Mouse (Mus musculus) R1 (cell line): Measurements from ENCODE around the gene Dync1li2.

ENCODE experiments used
- DNase-seq: peaks from one replicate; pipeline ENCODE4 v3.0.0-alpha.2; 2018; ENCODE audit warnings: low read depth, low spot score

Gene Dync1li2

DNA sequence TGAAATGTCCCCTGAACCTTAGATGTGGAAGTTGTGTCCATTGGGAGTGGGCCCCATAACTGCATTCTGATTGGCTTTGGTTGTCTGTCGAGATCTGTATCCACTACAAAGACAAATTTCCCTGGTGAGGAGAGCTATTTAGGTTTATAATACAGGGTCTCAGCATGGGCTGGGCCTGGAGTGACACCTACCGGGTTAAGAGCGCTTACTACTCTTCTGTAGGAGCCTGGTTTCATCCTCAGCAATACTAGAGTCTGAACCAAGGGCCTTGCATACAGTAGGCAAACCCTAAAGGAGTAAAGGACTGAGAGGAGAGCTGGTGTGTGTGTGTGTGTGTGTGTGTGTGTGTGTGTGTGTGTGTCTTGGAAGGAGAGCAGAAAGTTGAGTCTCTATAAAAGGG lies 28.6 kb downstream of the Dync1li2 start:
- DNase-seq, result no peak

DNA sequence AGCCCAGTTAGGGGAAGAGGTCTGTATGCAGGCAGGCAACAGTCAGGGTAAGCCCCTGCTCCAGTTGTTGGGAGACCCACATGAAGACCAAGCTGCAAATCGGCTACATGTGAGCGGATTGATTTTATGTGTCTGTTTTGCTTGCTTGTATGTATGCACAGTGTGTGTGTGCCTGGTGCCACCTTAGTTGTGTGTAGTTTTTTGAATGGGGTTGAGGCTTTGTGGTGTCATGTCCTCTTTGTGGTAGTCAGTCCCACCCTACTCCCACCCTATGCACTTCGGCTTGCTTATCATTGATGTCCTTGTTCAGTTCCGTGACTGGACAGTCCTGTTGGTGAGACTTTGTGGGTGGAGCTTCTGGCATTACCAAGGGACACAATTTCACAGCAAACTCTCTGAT lies 29.1 kb downstream of the Dync1li2 start:
- no peak for DNase-seq

DNA sequence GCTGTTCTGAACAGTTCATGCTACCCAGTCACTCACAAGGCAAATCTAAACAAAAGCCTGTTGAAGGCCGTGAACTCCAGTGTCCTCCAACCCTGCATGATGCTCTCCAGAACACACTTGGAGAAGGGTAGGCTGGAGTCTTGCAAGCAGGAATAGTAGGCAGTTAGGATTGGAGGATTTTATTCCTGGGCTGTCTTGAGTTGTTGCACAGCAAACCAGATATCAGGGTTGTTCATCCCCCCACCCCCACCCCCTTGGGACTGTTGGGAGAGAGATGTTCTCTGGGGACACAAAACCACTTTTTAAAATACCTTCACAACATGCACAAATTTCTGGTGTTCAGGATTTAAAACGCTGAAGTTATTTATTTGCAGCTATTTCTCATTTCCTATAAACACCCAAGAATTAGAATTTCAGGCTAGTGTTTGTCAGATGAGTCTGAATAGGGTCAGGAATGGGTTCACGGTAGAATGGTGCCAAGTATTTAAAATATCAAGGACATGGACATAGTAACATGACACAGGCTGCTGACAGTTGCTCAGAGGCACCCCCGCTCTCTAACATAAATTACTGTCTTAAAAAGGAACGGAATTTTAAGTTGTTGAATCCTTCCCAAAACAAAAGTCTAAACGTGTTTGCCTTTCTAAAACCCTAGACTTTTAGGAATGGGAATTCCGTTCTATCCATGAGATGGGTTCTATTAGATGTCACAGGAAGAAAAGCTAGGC lies 29.9 kb downstream of the Dync1li2 start:
- no peak for DNase-seq

DNA sequence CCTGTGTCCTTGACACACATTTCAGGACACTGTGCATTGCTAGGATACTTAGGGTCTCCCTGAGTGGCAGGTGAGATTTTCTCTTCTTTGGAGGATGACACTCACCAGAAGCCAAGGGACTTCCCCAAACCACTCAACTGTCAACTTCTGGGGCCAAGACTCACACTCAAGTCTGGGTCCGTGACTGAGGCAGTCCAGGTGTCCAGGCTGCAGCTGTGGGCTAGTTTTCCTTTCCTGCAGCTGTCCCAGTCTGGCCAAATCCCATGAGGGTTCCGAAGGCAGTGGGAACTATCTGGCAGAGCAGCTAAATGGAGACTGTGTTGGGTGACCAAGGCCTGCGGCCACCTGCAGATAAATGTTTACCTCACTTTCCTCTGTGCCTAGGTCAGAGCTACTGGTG lies 30.9 kb downstream of the Dync1li2 start:
- DNase-seq, result no peak

DNA sequence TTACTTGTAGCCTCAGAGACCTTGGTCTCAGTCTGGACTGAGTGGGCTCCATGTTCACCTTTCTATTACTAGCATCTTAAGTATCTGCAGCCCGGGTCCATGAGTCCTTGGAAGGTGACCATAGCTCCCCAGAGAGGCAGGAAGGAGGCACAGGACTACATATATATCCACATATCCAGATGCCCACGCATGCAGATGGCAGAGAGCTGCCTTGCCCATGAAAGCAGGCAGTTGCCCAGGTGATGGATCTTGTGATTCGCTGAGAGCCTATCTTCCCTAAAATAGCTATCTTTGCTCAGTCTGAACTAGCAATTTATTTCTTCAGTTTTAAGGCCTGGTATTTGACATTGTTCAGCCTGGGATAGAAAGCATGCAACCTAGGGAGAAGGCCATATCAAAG lies 31.4 kb downstream of the Dync1li2 start:
- DNase-seq, result no peak

DNA sequence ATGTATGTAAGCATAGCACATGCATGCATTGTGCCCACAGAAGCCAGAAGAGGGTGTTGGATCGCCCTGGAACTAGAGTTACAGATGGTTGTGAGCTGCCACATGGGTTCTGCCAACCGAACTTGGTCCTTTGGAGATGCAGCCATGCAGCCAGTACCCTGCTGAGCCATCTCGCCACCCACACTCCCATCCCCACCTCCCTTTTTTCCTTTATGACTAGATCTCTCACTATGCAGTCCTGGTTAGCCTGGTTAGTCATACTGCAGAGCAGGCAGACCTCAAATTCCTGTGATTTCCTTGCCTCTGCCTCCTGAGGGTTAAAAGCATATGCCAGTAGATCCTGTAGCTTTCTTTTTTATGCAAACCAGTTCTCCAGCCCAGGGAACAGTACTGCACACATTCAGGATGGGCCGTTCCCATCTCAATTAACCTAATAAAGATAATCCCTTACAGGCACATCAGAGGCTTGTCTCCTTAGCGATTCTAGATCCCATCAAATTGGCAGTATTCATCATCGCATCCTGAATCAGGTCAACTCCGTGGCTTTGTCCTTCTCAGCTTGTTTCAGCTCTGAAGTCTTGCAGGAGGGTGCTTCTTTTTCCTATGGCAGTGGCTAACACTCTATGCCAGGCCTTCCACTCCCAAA lies 32.1 kb downstream of the Dync1li2 start:
- DNase-seq, result peak; percentile 91

DNA sequence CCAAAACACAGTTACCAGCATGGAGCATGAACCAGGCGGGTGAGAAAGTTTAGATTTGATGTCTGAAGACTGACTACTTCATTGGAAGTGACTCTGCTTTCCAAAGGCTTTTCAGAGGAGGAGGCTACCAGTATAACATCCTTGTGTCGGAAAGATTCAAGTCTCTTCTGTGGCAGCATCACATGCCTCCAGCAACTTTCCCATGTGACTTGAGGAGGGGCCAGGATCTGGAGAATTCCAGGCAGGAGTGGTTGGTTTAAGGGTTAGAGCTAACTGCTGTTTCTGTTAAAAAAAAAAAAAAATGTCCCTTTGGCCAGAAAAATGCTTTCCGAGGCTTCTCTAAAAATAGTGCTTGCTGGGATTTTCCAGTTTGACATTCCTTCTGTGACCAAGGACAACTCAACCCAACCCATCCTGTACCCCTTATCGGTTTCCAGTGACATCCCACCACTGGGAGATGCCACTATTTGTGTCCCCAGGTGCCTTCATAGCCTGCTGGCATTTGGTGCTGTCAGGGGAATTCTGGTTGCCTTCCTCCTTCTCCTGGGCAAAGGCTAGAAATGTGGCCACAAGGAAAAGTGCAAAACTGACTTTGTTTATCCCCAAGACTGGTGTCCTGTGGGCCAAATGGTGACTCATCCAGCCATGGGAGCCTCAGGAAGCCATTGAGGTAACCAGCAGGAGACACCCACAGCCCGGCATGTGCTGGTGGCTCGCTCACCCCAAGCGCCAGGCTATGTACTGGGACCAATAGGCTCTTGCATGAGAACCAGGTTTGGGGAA lies 34.3 kb downstream of the Dync1li2 start:
- no peak for DNase-seq

DNA sequence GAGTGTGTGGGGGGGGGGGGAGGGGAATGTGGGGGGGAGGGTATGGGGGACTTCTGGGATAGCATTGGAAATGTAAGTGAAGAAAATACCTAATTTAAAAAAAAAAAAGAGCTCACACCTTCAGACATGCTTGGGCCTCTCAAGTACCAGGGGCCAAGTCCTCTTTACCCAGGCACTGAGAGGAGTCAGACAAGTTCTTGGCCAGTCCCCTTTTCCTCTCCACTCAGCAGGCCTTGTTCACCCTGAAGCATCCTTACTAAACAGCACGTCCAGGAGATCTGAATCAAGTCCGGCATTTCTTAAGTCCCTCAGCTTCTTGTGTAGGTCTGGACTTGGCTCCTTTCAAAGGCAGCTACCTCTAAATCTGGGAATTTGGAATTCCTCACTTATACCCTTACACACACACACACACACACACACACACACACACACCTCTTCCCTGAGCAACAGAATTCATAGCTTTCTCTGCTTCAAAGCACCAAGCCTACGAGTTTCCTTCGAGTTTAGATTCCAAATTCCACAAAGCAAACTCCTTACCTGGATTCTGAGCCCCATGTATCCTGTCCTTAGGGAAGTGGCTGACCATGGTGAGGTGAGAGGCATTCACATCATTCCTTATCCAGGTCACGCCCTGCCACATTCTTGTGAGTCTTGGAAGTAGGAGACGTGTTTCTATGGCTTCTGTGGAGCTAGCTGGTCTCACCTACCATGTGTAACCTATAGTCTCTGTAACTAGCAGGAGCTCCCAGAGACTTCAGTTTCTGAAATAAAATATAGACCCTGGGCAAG lies 36.3 kb downstream of the Dync1li2 start:
- peak; percentile 85 for DNase-seq

DNA sequence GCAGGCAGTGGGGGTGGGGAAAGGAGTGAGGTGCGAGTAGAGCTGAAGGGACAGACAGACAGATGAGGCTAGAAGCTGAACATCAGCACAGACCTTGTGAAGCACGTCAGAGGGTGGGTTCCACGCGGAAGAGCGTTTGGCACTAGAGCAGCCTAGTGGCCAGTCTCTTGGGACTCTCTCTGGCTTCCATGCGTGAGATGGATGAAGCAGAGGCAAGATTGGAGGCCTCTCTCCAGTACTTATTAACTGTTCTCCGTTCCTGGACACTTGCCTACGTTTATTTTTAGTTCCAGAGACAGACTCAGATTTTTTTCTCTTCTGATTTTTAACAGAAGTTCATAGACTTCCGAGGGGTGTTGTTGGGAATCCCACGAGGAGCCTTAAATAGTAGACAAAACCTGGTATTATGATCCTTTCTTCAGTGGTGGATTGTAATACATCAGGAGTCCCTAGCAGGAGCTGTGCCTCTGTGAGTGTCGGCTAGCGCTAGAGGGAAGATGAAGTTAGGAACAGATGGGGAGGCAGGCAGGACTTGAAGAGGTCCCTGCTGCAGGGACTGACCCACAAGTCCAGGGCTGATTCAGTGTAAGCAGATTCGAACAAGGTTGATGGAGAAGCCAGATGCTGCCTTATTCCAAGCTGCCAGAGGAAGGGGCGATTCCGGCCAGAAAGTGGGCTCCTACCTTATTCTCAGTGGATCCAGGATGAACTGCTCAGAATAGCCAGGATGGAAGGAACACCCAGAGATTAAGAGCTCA lies 37.2 kb downstream of the Dync1li2 start:
- no peak for DNase-seq

DNA sequence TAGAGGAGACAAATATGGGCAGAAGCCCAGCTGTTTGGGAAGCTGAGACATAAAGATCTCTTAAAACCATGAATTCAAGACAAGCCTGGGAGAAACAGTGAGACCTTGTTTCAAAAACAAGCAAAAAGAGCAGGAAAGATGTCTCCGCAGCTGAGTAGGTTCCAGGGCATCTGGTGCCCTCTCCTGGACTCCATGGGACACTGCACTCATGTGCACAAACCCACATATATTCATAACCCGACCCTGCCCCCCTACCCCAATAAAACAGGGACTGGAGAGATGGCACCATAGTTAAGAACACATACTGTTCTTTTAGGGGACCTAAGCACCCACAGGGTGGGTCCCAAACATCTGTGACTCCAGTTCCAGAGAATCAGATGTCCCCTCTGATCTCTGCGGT lies 39.3 kb downstream of the Dync1li2 start:
- DNase-seq, result peak; percentile 70

DNA sequence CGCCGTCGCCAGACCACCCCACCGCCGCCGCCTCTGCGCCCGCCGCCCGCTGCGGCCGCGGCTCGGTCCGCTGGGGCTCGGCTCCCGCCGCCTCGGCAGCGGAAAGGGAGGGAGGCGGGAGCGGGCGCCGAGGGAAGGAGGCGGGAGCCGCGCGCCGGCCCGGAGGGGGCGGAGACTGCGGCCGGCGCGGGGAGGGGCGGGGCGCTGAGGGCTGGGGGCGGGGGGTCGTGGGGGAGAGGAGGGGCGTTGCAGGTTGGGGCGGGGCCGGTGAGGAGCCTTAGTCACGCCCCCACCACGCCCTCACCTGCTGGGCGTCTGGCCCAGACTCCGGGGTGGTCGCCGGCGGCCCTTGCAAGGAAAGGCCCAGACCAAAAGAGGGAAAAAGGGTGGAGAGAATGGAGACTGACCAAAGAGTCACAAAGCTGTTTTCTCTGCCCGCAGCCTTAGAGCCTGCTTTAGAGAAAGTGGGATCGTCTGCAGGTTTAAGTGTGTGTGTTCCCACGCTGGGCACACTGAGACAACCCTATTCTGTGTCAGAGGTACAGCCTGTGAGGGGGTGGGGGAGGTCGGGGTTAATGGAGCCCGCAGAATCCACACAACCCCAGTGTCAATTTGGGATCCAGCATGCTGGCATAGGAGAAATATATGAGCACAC lies 47.0 kb downstream of the Dync1li2 start, which contains the start of gene Cmtm4:
Gene Cmtm4 (minus strand): TSS at position 105 of the 655 bp plus-strand sequence.
- DNase-seq, result peak; percentile 53

DNA sequence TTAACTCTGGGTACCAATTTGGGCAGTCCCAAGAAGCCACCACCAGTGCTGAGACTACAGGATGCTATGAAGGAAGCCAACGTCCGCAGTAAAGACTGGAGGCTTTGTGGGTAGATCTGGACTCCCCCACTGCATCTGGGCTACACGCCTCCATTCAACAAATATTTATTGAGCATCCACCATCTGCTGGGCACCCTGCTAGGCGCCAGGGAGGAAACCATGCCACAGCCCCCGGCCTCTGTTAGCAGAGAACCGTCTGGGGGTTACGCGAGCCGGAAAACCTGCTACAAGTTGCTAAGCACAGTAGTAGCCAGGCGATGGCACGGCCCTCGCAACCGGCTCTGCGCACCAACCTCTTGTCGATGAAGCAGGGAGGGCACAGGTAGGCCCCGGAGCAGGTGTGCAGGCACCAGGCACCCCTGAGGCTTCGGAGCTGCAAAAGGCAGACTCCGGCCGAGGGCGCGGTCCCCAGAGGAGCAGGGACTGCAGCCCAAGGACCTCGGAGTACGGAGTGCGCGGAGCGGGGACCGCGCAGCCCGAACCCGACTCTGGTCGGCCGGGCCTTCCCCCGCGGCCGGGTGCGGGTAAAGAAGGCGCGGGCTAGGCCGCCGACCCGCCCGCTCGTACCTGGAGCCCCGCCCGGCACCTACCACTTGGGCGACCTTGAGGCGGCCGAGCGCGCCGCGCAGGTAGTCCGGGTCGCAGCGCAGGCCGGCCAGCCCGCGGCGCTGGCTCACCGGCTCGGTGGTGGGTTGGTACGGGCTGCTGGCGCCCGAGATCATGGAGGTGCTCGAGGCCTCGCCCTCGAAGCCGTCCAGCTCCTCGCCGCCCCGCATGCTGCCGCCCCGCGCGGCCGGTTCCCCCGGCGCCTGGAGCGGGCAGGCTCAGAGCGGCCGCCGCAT lies 47.8 kb downstream of the Dync1li2 start:
- DNase-seq, result peak; percentile 57

DNA sequence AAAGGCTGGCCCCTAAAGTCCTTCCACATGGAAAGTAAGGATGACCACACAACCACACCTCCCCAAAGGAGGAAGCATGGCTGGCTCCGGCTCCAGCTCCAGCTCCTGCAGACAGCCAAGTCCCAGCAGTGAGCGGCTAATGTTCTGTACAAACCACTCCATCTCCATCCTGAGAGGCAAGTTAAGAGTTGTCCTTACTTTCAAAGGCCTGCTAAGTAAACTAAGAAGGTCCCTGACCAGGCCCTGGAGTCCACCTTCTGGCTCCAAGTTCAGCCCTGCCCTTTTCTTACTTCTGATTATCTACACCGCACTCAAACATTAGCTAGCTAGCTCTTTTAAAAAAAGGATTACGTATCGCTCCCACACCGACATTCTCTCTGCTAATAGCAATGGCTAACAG lies 49.1 kb downstream of the Dync1li2 start:
- no peak for DNase-seq

DNA sequence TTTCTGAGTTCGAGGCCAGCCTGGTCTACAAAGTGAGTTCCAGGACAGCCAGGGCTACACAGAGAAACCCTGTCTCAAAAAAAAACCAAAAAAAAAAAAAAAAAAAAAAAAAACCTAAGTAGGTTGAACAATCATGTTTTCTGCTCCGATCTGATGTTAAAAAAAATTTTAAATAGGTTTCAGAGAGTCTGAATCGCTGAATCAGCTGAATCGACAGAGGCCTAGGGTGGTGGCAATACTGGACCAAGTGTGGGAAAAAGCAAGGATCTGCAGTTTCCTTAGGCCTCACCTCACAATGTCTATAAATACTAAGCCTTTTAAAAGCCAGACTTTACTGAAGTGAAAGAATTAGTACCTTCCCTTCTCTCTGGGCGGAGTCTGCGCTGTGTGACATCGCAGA lies 49.7 kb downstream of the Dync1li2 start:
- DNase-seq, result no peak

DNA sequence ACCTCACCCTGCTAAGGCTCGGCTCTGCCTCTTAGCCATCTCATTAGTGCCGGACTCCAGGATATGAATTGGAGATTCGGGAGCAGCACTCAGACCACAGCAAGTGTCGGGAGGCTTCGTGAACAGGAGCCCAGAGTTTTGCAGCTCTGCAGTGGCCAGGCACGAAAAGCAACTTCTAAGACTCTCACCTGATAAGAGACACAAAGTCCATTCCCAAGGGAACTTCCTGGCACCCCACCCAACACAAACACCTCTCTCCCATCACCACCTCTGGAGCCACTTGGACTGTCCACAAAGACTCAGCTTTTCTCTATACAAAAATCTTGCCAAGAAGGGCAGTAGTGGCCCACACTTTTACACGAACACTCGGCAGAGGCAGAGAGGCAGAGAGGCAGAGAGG lies 52.6 kb downstream of the Dync1li2 start:
- no peak for DNase-seq

DNA sequence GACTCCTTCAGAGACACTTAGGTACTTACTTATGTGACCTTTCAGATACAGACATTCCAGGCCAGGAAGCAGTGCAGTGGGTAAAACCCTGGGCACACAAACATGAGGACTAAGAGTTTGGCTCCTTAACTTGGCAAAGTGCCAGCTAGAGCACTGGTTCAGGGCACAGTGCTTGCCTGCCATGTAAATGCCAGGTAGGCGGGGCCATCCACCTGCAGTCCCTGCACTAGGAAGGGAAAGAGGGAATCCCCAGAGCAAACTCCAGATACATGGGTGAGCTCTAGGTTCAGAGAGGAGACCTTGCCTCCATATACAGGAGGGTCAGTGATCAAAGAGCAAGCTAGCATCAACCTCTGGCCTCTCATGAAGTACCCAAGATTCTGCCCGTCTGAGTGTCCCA lies 54.9 kb downstream of the Dync1li2 start:
- DNase-seq, result no peak

DNA sequence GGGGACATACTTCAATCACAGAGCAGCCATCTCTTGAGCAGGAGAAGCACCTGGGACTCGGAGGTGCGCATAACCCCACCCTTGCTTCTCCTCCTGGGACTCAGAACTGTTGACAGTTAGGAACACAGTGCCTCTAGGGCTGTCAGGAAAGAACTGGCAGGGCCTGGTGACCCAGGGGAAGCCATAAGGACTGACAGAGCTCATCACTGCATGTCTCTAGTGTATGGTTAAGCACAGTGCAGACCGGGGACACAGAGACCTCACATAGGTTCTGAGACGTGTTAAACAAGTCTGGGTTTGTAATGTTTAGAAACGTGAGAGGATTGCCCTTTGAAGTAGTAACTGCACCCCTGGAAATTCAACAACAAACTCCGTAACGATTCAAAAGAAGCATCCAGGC lies 55.3 kb downstream of the Dync1li2 start:
- DNase-seq, result no peak

DNA sequence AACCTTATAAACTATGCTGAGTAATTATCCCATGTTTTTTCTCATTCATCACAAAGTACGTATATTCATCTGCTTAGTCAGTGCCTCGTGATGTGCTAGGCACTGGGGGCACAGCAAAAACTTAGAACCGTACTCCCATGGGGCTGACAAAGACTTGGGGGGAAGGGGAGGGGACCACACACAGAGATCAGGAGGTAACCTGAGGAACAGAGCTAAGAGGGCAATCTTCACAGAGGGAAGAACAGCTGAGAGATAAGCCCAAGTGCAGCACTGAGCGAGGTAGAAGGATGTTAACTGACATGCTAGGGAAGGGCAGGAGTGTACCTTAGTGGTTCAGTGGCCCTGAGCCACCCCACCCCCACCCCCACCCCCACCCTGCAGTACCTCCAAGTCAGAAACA lies 56.2 kb downstream of the Dync1li2 start:
- DNase-seq, result no peak

DNA sequence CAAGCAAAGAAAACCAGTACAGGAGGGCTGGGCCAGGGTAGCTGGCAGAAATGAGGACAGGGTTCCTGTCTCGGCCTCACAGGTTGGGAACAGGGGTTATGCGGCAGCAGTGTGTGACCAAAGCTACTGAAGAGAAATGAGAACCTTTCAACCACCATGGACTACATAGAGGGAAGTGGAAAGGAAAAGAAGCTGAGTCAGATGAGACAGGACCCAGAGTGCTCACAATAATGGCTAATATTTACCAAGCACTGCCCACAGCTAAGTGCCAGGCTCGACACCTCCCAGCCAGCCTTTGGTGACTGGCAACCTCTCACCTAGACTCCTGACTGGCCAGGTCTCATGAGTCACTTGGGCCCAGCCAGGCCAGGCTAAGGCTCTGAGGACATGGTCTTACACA lies 58.9 kb downstream of the Dync1li2 start:
- DNase-seq, result no peak

DNA sequence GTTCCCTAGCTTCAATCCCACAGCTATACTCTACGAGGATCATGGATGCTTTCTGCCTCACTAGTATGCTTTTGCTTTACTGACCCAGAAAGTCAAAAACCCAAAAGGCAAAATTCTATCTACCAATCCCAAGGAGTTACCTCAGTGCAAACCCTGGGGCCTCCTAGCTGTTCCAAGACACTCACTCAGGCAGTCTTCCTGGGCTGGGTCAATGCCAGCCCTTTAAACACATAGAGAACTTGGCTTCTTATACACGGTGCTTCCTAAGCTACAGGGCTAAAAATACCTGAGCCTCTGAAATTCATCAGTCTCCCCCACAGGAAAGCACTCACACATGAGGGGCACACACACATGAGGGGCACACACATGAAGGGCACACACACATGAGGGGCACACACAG lies 59.6 kb downstream of the Dync1li2 start:
- no peak for DNase-seq
